Mouse (Mus musculus) adrenal gland, postnatal 10 days (tissue): ENCODE measurements around the gene Hipk3. TPM values are rescaled to one million over a fixed set of nuclear protein-coding genes. Genes with fewer than 3 reads are reported as not detected.

Experiments used
- DNase-seq: peaks from one replicate; pipeline ENCODE4 v3.0.0; 2021; ENCODE audit warnings: mixed read lengths
- total RNA-seq, 2 experiments: library from RNA; stranded (reverse); gene quantifications; 2 replicates each; pipeline ENCODE4 v1.2.3; 2021

The Hipk3 gene
- total RNA-seq, 2 experiments from 2014 or later = 150 to 164 TPM

GRCm38 (mm10) chr2:104471161-104471560 is 23.1 kb downstream of the Hipk3 start:
- DNase-seq = no peak

- no peak for DNase-seq
Observed at GRCm38 (mm10) chr2:104470536-104470935, 23.7 kb downstream of the Hipk3 start.

GRCm38 (mm10) chr2:104468419-104468818 is 25.8 kb downstream of the Hipk3 start:
- no peak for DNase-seq

GRCm38 (mm10) chr2:104466908-104467616 is 27.2 kb downstream of the Hipk3 start:
- DNase-seq = no peak

GRCm38 (mm10) chr2:104465639-104466430 is 28.4 kb downstream of the Hipk3 start:
- DNase-seq = no peak

- no peak for DNase-seq
Observed at GRCm38 (mm10) chr2:104460021-104460420, 34.2 kb downstream of the Hipk3 start.

GRCm38 (mm10) chr2:104458569-104459332 is 35.5 kb downstream of the Hipk3 start:
- no peak for DNase-seq

- no peak for DNase-seq
Observed at GRCm38 (mm10) chr2:104457106-104457505, 37.1 kb downstream of the Hipk3 start.

GRCm38 (mm10) chr2:104450685-104451084 is 43.6 kb downstream of the Hipk3 start:
- DNase-seq = no peak

- DNase-seq = no peak
Observed at GRCm38 (mm10) chr2:104449191-104449590, 45.1 kb downstream of the Hipk3 start.

- peak; percentile 28 for DNase-seq
Observed at GRCm38 (mm10) chr2:104448201-104448600, 46.0 kb downstream of the Hipk3 start.

- DNase-seq = no peak
Observed at GRCm38 (mm10) chr2:104446016-104446415, 48.2 kb downstream of the Hipk3 start.

- peak; percentile 71 for DNase-seq
Observed at GRCm38 (mm10) chr2:104444776-104445175, 49.5 kb downstream of the Hipk3 start.

GRCm38 (mm10) chr2:104442341-104442740 is 51.9 kb downstream of the Hipk3 start:
- DNase-seq = no peak

GRCm38 (mm10) chr2:104436226-104436625 is 58.0 kb downstream of the Hipk3 start:
- no peak for DNase-seq

- DNase-seq = no peak
Observed at GRCm38 (mm10) chr2:104431067-104431466, 63.2 kb downstream of the Hipk3 start.

- DNase-seq = peak; percentile 29
Observed at GRCm38 (mm10) chr2:104430566-104430965, 63.7 kb downstream of the Hipk3 start.

- DNase-seq = no peak
Observed at GRCm38 (mm10) chr2:104426112-104426511, 68.1 kb downstream of the Hipk3 start.

GRCm38 (mm10) chr2:104422230-104422629 is 72.0 kb downstream of the Hipk3 start:
- no peak for DNase-seq

- no peak for DNase-seq
Observed at GRCm38 (mm10) chr2:104420805-104421204, 73.4 kb downstream of the Hipk3 start.

- no peak for DNase-seq
Observed at GRCm38 (mm10) chr2:104419999-104420398, 74.2 kb downstream of the Hipk3 start.

GRCm38 (mm10) chr2:104419411-104419810 is 74.8 kb downstream of the Hipk3 start:
- DNase-seq = no peak

- no peak for DNase-seq
Observed at GRCm38 (mm10) chr2:104413011-104413410, 81.2 kb downstream of the Hipk3 start.
